Mouse (Mus musculus) olfactory bulb, adult 2 months (tissue): Measurements from ENCODE around the gene Kcnt2.

Experiments used
- CTCF ChIP-seq: fragments of 200-500 bp; IDR thresholded peaks from 2 replicates; pipeline ENCODE4 v1.5.1; 2012; ENCODE audit warnings: low read depth, mild to moderate bottlenecking, low read length, moderate library complexity; ENCODE audit not compliant: insufficient read depth
- POLR2A ChIP-seq: fragments of 200-500 bp; IDR thresholded peaks from 2 replicates; pipeline ENCODE4 v1.6.1; 2012; ENCODE audit warnings: mild to moderate bottlenecking, low read depth, low read length, moderate library complexity; ENCODE audit not compliant: insufficient read depth

GRCm38 (mm10) chr1:140614840-140615239 lies 368.9 kb downstream of the Kcnt2 start:
- TF ChIP-seq POLR2A: no peak
- TF ChIP-seq CTCF: no peak
